Mouse (Mus musculus): Measurements from ENCODE around the gene Mbtps1.

DNA sequence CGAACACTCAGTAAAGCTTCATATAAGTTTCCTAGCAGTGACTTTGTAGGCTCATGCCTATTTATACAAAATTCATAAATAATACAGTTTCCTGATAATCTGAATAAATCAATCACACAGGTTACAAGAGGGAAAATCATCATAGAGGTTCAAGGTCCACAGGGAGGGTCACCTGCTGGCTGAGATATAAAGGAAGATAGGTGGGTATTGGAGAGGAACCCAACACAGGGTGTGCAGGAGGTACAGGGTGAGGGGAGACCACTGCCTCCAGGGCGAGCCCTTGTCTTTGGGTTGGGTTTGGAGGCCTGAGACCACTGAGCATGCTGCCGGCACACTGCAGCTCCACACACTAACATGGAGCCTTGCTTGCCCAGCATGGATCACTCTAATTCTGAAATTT, 27.1 kb downstream of the Mbtps1 start:
- TF ChIP-seq GATA1 (IDR thresholded peaks at IDR 0.05; ENCODE audit: borderline replicate concordance, low read length) (no peak), FLI1 (IDR thresholded peaks at IDR 0.05; ENCODE audit: low read length) (no peak)

Measured in megakaryocyte, embryonic 14.5 days (primary cell).